Mouse (Mus musculus) hindbrain, embryonic 14.5 days (tissue): ENCODE data around the gene Trpv5. TPM values are rescaled to one million over a fixed set of nuclear protein-coding genes. Genes with fewer than 3 reads are reported as not detected.

ENCODE experiments used
- ATAC-seq: fragments of 200-750 bp; cut with Nextera tagmentation; 2 replicates; pipeline ENCODE4 v1.8.0; 2017; ENCODE audit warnings: moderate number of reproducible peaks, mild to moderate bottlenecking, moderate TSS enrichment, moderate library complexity; ENCODE audit not compliant: low FRiP score
- DNase-seq: peaks from one replicate; pipeline ENCODE4 v3.0.0-alpha.2; 2015; ENCODE audit warnings: low spot score
- H3K27ac ChIP-seq: fragments of 300-500 bp; sonication (generic); 2 replicates; pipeline ENCODE4 v1.5.1; 2014; ENCODE audit warnings: mild to moderate bottlenecking, moderate library complexity
- H3K27me3 ChIP-seq: fragments of 300-500 bp; sonication (generic); 2 replicates; pipeline ENCODE4 v1.6.1; 2014; ENCODE audit warnings: mild to moderate bottlenecking, low read length, mixed read lengths; ENCODE audit not compliant: control insufficient read depth, insufficient read depth
- H3K36me3 ChIP-seq: fragments of 300-500 bp; sonication (generic); replicated peaks from 2 replicates; pipeline ENCODE4 v1.6.1; 2014; ENCODE audit not compliant: control insufficient read depth, insufficient read depth
- H3K4me1 ChIP-seq: fragments of 300-500 bp; sonication (generic); replicated peaks from 2 replicates; pipeline ENCODE4 v1.6.1; 2014; ENCODE audit warnings: antibody characterized with exemption, low read length, mixed read lengths; ENCODE audit not compliant: control insufficient read depth, insufficient read depth
- H3K4me2 ChIP-seq: fragments of 300-500 bp; sonication (generic); replicated peaks from 2 replicates; pipeline ENCODE4 v1.6.1; 2014; ENCODE audit warnings: mild to moderate bottlenecking, moderate library complexity
- H3K4me3 ChIP-seq: fragments of 300-500 bp; sonication (generic); replicated peaks from 2 replicates; pipeline ENCODE4 v1.5.1; 2014; ENCODE audit warnings: mild to moderate bottlenecking, low read length
- H3K9ac ChIP-seq: fragments of 300-500 bp; sonication (generic); 2 replicates; pipeline ENCODE4 v1.6.1; 2014
- H3K9me3 ChIP-seq: fragments of 300-500 bp; sonication (generic); 2 replicates; pipeline ENCODE4 v1.6.1; 2016; ENCODE audit warnings: low read length; ENCODE audit not compliant: control insufficient read depth
- WGBS: fragments of 180-500 bp; shearing (Covaris S2); extraction: QIAGEN DNeasy Blood & Tissue Kit; methylation state at CpG from one replicate; pipeline ENCODE4 v1.1.7; 2014; 5-methylcytosine and 5-hydroxymethylcytosine counted together
- polyA plus RNA-seq: library from polyadenylated mRNA; unstranded; fragments of >200 nt; fragmentation: Nextera tagmentation; extraction: Ambion mirVana; gene quantifications from 2 replicates; pipeline ENCODE4 v1.2.1, GENCODE M21; 2014

The Trpv5 gene
- not detected in 2 replicates for polyA plus RNA-seq

GRCm38 (mm10) chr6:41680669-41681068, at the start of gene Trpv5:
TSS of gene Trpv5 (minus strand) at chr6:41680769.
- Histone ChIP-seq H3K27ac (no peak within 1 kb of the TSS), H3K9me3 (no peaks in the 10 kb centered on the region), H3K27me3 (no peaks in the 10 kb centered on the region), H3K9ac (no peak within 1 kb of the TSS), H3K36me3 (no peaks in the 10 kb centered on the region), H3K4me1 (no peaks in the 10 kb centered on the region), H3K4me2 (no peak within 1 kb of the TSS), H3K4me3 (no peak within 1 kb of the TSS)
- no peak for DNase-seq
- no peak for ATAC-seq
- 77% methylated on average over 1 of the region's 1 CpGs for WGBS

GRCm38 (mm10) chr6:41727989-41728609, 47.5 kb upstream of the Trpv5 start:
- H3K4me2 ChIP-seq: no peak overlapping the region
- WGBS: 89% methylated on average over 1 of the region's 1 CpGs
- H3K27me3 ChIP-seq: no peaks in the 10 kb centered on the region
- ATAC-seq (no peak), DNase-seq (no peak)
- H3K9ac ChIP-seq: no peak overlapping the region
- H3K27ac ChIP-seq: no peak overlapping the region
- no peaks in the 10 kb centered on the region for H3K4me1 ChIP-seq
- no peaks in the 10 kb centered on the region for H3K36me3 ChIP-seq
- no peaks in the 10 kb centered on the region for H3K9me3 ChIP-seq
- H3K4me3 ChIP-seq: no peak overlapping the region

GRCm38 (mm10) chr6:41721430-41721829, 40.9 kb upstream of the Trpv5 start:
- ATAC-seq: no peak
- H3K4me2 ChIP-seq: no peak overlapping the region
- no peak for DNase-seq
- H3K36me3 ChIP-seq: no peaks in the 10 kb centered on the region
- H3K27me3 ChIP-seq: no peaks in the 10 kb centered on the region
- H3K9ac ChIP-seq: no peak overlapping the region
- WGBS: 88% methylated on average over 2 of the region's 2 CpGs
- H3K4me1 ChIP-seq: no peaks in the 10 kb centered on the region
- H3K9me3 ChIP-seq: no peaks in the 10 kb centered on the region
- no peak overlapping the region for H3K4me3 ChIP-seq
- no peak overlapping the region for H3K27ac ChIP-seq

GRCm38 (mm10) chr6:41710281-41710680, 29.7 kb upstream of the Trpv5 start:
- no peaks in the 10 kb centered on the region for H3K27me3 ChIP-seq
- no peaks in the 10 kb centered on the region for H3K4me1 ChIP-seq
- DNase-seq (no peak), ATAC-seq (no peak)
- H3K4me3 ChIP-seq: no peak overlapping the region
- H3K4me2 ChIP-seq: no peak overlapping the region
- 69% methylated on average over 1 of the region's 1 CpGs for WGBS
- no peaks in the 10 kb centered on the region for H3K36me3 ChIP-seq
- no peak overlapping the region for H3K9ac ChIP-seq
- H3K9me3 ChIP-seq: no peaks in the 10 kb centered on the region
- no peak overlapping the region for H3K27ac ChIP-seq

GRCm38 (mm10) chr6:41706275-41706674, 25.7 kb upstream of the Trpv5 start:
- Histone ChIP-seq H3K4me3 (no peak overlapping the region), H3K9ac (no peak overlapping the region), H3K36me3 (no peaks in the 10 kb centered on the region), H3K9me3 (no peaks in the 10 kb centered on the region), H3K4me1 (no peaks in the 10 kb centered on the region), H3K4me2 (no peak overlapping the region), H3K27ac (no peak overlapping the region), H3K27me3 (no peaks in the 10 kb centered on the region)
- 93% methylated on average over 7 of the region's 7 CpGs for WGBS
- DNase-seq (no peak), ATAC-seq (no peak)

- Histone ChIP-seq H3K36me3 (no peaks in the 10 kb centered on the region), H3K9ac (no peak within 1 kb of the TSS), H3K27ac (no peak within 1 kb of the TSS), H3K4me1 (no peaks in the 10 kb centered on the region), H3K4me3 (no peak within 1 kb of the TSS), H3K9me3 (no peaks in the 10 kb centered on the region), H3K4me2 (no peak within 1 kb of the TSS), H3K27me3 (no peaks in the 10 kb centered on the region)
- DNase-seq: no peak
- WGBS: 37% methylated on average over 1 of the region's 1 CpGs
- no peak for ATAC-seq
Measured at GRCm38 (mm10) chr6:41704123-41704522, 23.6 kb upstream of the Trpv5 start, which contains the start of gene Kel. TSS of gene Kel (minus strand) at chr6:41704339.

- H3K9me3 ChIP-seq: no peaks in the 10 kb centered on the region
- H3K27me3 ChIP-seq: no peaks in the 10 kb centered on the region
- ATAC-seq: no peak
Measured at GRCm38 (mm10) chr6:41702928-41703327, 22.4 kb upstream of the Trpv5 start.

GRCm38 (mm10) chr6:41701245-41701644, 20.7 kb upstream of the Trpv5 start:
- H3K27me3 ChIP-seq: no peaks in the 10 kb centered on the region
- no peak for ATAC-seq
- 87% methylated on average over 1 of the region's 1 CpGs for WGBS

More at GRCm38 (mm10) chr6:41702928-41703327, 22.4 kb upstream of the Trpv5 start:
- WGBS: 85% methylated on average over 2 of the region's 2 CpGs
- no peak for DNase-seq
- H3K4me2 ChIP-seq: no peak overlapping the region
- H3K4me3 ChIP-seq: no peak overlapping the region
- H3K27ac ChIP-seq: no peak overlapping the region
- H3K4me1 ChIP-seq: no peaks in the 10 kb centered on the region
- H3K36me3 ChIP-seq: no peaks in the 10 kb centered on the region
- no peak overlapping the region for H3K9ac ChIP-seq

GRCm38 (mm10) chr6:41694407-41694806, 13.8 kb upstream of the Trpv5 start:
- no peaks in the 10 kb centered on the region for H3K4me1 ChIP-seq
- no peak overlapping the region for H3K4me2 ChIP-seq
- H3K4me3 ChIP-seq: no peak overlapping the region
- no peak overlapping the region for H3K9ac ChIP-seq
- no peak overlapping the region for H3K27ac ChIP-seq
- H3K9me3 ChIP-seq: no peaks in the 10 kb centered on the region
- ATAC-seq (no peak), DNase-seq (no peak)
- WGBS: 88% methylated on average over 1 of the region's 1 CpGs
- no peaks in the 10 kb centered on the region for H3K36me3 ChIP-seq
- no peaks in the 10 kb centered on the region for H3K27me3 ChIP-seq

More at GRCm38 (mm10) chr6:41701245-41701644, 20.7 kb upstream of the Trpv5 start:
- Histone ChIP-seq H3K4me2 (no peak overlapping the region), H3K27ac (no peak overlapping the region), H3K9me3 (no peaks in the 10 kb centered on the region), H3K4me1 (no peaks in the 10 kb centered on the region), H3K36me3 (no peaks in the 10 kb centered on the region), H3K9ac (no peak overlapping the region), H3K4me3 (no peak overlapping the region)
- DNase-seq: no peak

GRCm38 (mm10) chr6:41692200-41692599, 11.6 kb upstream of the Trpv5 start:
- Histone ChIP-seq H3K4me2 (no peak overlapping the region), H3K9me3 (no peaks in the 10 kb centered on the region), H3K27me3 (no peaks in the 10 kb centered on the region), H3K27ac (no peak overlapping the region), H3K4me1 (no peaks in the 10 kb centered on the region), H3K36me3 (no peaks in the 10 kb centered on the region), H3K4me3 (no peak overlapping the region), H3K9ac (no peak overlapping the region)
- DNase-seq: no peak
- no peak for ATAC-seq
